Mouse (Mus musculus) heart, postnatal 14 days (tissue): ENCODE measurements around the gene Csf2. TPM values are rescaled to one million over a fixed set of nuclear protein-coding genes. Genes with fewer than 3 reads are reported as not detected.

Experiments used
- DNase-seq, 2 experiments: peaks; one replicate each; pipeline ENCODE4 v3.0.0; 2021 to 2022
- intact Hi-C: fragments of 180-260 bp; cut with DNase I; formaldehyde crosslinking; loops from one replicate; pipeline ENCODE4 v1.15.1; 2025
- total RNA-seq, 2 experiments: library from RNA; stranded (reverse); gene quantifications; 2 replicates each; pipeline ENCODE4 v1.2.3; 2021

Csf2 gene
- total RNA-seq, 2 experiments from 2014 or later, result not detected

DNA sequence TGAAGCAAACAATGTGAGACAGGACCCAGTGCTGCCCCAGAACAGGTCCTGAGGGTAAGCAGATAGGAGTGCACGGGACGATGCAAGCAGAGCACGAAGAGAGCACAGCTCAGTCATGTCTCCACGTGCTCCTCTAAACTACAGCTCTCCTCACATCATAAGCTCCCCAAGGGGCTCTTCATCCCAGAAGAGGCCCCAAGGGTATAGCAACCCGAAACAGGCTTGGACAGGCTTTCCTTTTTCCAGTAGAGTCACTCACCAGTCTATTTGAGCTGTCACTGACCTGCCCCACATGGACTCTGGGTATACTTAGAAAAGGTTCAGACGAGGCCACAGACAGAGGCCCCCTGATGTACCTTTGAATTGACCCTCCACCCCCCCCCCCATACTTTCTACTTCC lies 5.0 kb downstream of the Csf2 start:
- intact Hi-C loops, result no loop called here
- DNase-seq, result no peak

DNA sequence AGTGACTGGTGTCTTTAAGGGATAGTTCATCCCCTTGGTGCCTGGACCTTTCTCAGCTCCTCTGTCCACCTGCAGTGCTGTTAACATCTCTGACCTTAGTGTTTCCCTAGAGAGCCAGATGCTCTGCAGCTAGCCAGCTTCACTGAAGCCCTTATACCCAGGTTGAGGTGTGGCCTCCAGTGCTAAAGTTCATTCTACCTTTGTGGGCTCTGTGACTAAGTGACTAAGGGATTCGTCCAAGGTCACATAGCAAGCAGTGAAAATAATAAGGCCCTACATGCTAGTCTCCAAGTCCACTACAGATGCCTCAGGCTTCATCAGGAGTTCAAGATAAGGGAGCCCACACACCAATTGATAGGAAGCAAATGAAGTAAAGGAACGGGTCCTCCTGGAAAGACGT lies 7.0 kb downstream of the Csf2 start:
- no peak for DNase-seq
- intact Hi-C loops, result no loop called here

DNA sequence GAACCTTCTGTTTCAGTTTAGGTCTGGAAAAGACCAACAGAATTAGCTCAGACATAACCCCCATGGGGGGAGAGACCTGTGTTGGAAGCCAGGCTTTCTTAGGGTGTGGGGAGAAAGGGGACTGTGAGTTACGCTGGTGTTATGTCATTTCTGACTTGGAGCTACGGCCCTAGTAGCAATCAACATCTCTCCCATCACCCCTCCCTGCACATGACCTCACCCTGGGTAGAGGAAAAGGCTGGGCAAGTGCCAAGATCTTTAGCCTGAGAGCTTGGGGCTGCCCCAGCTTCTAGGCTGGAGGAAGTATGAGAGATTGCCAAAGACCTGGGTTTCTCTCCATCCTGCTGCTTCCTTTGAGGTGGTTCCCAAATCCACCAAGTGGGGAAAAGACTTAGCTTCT lies 12.5 kb downstream of the Csf2 start:
- peak; percentile 40 to 66 for DNase-seq
- intact Hi-C loops, result no loop called here

DNA sequence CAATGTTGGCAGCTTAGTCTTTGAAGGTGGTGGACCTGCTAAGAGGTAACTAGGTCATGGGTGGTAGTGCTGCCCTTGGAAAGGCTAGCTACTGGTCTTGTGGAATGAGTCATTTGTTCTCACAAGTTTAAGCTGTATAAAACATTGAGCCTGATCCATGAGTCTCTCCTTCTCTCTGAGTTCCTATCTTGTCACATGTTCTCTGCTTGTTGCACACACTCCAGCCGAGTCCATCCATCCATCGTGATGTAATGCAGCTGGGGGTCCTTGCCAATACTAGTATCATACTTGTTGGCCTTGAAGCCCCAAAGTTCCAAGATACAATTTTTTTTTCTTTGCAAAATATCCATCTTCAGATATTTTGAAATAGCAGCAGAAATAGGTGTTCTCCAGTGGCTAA lies 22.0 kb downstream of the Csf2 start:
- no peak for DNase-seq
- intact Hi-C loops, result no loop called here

DNA sequence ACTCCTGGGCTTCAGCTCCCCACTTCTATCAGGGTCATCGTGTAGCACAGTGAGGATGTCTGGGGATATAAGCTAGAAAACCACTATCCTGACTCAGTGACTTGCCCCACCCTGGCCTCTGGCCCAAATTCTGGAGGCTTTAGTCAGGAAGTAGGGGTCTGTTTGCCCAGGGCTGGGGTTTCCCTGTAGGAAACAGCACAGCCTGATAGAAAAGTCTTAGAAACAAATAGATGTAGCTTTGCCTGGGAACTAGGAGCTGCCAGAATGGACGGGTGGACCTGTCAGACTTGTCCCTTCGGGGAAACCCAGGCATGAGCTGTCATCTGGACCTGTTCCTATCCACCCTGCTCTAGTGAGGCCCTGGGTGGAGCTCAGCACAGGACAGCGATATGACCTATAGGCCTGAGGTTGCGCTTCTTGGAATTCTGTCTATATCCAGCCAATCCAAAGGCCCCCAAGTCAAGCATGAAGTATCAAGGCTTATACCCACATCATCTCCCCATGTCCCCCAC lies 24.9 kb downstream of the Csf2 start:
- DNase-seq, result no peak
- intact Hi-C loops, result no loop called here

DNA sequence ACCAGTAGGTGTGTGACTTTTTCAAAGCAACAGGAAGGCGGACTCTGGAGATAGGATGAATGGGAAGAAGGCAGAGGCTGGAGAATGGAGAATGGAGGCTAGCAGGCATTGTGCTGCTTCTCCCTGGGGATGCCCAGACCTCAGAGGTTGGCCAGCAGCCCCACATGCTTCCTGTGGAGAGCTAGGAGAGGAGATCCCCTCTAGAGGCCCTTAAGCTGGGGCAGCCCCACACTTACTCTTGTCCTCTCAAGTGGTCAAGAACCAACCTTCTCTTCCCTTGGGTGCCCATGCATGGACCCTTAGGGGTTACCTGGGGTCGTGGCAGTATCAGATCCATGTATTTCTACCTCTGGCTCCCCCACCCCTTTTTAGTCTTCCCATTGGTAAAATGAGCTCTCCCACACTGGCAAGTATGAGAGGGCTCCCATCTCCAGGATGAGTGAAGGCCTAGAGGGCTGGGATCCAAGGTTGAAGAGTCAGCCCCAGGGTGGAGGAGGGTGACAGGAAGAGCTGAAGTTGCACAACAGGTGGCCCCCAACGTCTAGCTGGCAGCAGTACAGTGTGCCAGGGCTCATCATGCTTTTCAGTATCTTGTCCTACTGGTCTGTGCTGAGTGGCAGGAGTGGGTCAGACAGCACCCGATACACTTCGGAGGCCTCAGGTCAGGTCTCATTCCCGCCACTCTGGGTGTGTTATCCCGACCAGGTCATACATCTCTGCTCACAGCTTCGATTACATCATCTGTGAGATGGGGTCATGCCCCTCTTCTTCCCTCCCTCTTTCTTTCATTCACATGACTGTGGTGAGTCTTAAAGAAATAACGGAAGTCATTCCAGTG lies 25.6 kb downstream of the Csf2 start:
- no peak for DNase-seq
- intact Hi-C loops, result no loop called here

DNA sequence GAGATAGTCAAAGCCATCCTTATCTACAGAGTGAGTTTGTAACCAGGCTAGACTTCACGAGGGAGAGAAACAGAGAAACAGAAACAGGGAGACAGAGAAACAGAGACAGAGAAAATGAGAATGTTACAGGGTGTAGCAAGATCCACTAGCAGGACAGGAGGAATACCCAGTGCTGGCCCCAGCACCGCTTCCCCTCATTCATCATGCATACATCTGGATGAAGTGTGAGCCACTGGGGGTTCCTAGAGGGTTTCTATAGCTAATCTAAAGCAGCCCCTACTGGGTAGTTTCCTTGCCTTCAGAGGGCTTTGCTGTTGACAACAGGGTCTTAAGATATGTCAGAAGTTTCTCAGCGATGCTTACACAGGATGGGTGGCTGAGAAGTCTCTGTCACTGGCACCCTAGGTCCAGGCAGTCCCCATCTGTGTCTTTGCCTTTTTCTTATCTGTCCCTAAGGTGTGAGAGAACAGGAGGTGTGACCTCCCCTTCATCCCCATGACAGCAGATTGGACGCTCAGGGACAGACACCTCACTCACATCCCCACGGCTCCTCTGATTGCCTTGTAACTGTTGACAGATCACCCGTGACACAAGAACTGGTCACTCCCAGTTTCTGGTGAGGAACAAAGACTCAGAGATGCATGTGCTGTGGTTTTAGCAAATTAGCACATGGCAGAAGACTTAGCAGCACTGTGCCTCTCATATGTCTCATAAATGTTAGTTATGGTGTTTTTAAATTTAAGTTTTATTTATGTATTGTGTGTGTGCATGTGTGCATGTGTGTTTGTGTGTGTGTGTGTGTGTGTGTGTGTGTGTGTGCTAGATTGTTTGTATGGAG lies 29.3 kb downstream of the Csf2 start:
- no peak for DNase-seq
- intact Hi-C loops, result no loop called here

DNA sequence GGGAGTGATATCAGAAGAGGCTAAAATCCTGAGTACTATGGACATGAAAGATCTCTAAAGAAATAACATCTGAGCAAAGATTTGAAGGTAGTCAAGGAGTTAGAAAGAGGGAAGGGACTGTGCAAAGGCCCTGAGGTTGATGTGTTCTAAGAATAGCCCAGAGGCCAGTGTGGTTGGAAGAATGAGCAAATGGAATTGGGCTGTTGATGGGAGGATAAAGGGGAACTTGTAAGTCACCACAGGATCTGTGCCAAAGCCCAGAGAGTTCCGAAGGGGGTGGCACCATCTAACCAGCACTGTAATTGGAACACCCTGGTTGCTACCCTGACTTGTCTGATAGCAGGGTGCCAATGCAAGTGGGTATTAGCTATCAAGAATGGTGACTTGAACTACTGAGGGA lies 30.3 kb downstream of the Csf2 start:
- DNase-seq, result no peak
- intact Hi-C loops, result no loop called here

DNA sequence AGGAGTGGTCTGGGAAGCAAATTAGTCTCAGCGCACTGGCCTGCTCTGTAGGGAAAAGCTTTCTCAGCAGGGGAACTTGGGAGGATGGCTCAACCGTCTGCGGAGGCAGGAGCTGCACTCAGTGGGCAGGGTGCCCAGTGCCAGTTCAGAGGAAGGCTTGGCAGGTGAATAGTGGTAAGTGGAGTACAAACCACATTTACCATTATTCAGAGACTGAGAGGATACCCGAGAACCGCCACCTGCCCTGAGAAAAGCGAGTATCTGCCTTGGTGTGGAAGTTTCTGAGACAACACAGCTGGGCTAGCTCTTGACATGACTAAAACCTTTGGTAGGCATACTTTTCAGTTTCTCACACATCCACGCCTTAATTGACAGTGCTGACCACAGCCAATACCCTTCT lies 32.1 kb downstream of the Csf2 start:
- DNase-seq, result no peak
- intact Hi-C loops, result no loop called here

DNA sequence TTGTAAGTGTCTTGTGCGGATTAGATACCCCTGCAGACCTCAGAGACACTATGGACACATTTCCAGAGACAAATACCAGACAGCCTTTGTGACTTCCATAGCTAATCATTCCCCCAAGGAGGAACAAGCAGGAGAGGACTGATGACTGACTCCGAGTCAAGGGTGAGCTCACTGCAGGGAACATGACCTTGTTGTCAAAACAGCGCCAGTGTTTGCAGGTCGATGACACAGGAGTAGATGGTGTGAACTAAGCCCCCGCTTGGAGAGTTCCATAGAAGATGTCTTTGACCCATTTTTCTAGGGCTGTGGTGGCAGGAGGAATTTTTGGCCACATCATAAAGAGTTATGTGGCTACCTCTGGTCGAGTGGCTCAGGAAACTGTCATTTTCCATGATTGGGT lies 33.4 kb downstream of the Csf2 start:
- no peak for DNase-seq
- intact Hi-C loops, result no loop called here

DNA sequence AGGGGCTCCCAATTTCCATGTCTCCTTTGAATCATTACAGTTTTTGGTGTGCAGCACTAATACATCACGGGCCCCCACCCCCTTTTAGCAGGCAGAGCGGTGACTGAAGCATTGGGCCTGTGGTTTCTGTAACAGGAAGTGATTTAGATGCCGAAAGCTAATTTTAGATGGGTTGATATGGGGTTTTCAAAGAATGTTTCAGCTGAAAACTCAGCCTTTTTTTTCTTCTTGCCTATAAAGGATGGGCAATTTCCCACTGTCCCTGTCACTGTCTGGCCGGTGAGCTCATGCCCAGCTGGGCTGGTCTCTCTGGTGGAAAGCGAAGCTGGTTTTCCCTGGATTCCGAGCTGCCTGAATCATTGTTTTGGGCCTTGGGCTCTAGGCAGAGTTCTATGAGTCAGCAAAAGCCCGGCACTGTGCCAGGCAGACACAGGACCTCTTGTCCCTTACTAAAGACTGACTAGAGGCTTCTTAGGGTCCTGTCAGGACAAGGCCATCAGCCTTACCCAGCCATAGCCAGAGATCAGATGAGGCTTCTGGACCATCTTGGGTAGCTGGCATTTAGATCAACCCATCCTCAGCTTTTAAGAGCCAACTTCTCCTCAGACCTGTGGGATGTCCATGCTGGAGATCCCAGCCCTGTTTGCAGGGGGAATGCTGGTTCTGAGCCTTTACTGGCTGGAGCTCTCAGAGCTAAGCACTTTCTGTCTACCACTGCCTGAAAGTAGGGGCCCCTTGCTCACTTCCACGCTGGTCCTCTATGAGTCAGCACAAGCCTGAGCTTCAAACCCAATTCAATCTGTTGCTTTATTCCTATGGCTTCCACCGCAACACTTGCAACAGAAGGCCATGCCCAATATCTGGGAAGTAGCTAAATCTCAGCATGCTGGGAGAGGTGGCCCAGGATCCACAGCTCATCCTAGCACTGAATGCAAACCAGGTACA lies 34.7 kb downstream of the Csf2 start:
- DNase-seq, result peak; percentile 83 to 86
- intact Hi-C loops, result no loop called here

DNA sequence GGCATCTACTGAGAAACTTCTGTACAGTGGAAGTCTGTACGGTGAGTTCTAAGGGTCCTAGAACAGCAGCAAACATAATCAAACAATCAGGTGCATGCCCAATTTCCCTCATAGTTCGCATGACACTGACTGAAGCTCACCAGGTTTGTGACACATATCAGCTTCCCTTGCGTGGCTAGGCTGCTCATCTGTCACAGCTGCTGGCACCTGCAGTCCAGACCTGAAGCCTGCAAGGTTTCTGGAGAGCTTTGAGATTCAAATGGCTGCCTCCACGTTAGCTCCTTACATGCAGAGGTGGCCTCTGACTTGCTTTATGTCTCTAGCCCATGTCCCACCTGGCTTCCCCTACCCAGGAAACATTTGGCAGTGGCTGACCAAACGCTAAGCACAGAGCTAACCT lies 35.8 kb downstream of the Csf2 start:
- intact Hi-C loops, result no loop called here

DNA sequence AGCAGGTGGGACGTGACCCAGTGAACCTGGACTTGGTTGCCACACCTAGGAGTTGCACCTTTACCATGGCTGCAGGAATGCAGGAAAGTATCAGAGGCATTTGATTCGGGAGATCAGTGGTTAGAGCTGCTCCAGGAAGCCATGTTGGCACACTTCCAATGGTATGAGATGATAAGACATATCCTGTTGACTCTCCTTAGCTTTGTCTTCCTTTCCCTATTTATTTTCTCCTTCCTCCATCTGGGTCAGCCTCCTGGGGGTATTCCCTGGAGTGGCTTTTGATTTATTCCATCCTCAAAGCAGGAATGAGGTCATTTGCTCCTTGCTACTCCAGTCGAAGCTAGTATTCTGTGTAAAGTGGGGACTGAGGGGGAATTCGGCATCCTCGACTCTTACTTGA lies 42.5 kb downstream of the Csf2 start:
- no peak for DNase-seq
- intact Hi-C loops, result no loop called here

More for the DNA sequence above, 35.8 kb downstream of the Csf2 start:
- DNase-seq, result no peak

DNA sequence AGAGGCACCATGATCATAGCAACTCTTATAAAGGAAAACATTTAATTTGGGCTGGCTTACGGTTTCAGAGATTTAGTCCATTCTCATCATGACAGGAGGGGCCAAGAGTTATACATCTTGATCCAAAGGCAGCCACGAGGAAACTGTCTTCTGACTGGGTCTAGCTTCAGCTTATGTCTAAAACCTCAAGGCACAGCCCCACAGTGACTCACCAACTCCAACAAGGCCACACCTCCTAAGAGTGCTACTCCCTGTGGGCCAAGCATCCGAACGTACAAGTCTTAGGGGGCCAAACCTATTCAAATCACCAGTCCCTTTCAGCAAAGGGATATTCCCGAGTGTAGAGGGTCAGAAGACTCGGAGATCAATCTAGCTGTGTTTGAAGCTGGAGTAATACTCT lies 44.1 kb downstream of the Csf2 start:
- intact Hi-C loops, result no loop called here
- no peak for DNase-seq

DNA sequence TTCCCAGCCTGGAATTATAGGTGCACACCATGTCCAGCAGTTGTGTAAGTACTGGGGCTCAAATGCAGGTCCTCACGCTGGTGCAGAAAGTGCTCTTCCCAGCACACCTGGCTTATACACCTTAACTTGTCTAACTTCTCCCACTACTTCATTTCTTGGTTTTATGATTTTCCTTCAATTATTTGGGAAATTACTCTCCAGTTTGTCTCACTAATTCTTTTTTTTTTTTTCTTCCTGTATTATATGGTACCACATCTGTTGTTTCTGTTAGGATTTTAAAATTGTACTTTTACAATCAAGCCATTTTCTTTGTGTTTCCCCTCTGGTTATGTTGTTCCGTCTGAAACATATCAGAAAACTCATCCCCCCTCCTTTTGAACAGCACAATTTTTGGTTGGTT lies 44.7 kb downstream of the Csf2 start:
- no peak for DNase-seq
- intact Hi-C loops, result no loop called here

DNA sequence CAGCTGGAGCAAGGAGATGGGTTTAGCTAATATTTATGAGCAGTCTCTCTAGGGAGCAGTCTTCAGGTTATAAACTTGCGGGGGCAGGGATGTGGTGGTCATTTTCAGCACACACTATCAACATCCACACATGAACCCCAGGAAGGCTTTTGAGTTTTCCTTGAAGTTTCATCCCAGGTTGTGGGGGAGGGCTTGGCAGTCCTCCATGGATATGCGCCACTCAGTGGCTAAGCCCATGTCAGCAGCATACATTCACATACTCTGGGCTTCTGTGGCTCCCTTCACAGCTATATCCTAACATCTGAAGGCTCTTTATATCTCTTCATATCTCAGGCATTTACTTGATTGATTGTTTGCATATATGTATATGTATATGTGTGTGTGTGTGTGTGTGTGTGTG lies 46.3 kb downstream of the Csf2 start:
- peak in 1 of 2 experiments; percentile 21 for DNase-seq
- intact Hi-C loops, result no loop called here

DNA sequence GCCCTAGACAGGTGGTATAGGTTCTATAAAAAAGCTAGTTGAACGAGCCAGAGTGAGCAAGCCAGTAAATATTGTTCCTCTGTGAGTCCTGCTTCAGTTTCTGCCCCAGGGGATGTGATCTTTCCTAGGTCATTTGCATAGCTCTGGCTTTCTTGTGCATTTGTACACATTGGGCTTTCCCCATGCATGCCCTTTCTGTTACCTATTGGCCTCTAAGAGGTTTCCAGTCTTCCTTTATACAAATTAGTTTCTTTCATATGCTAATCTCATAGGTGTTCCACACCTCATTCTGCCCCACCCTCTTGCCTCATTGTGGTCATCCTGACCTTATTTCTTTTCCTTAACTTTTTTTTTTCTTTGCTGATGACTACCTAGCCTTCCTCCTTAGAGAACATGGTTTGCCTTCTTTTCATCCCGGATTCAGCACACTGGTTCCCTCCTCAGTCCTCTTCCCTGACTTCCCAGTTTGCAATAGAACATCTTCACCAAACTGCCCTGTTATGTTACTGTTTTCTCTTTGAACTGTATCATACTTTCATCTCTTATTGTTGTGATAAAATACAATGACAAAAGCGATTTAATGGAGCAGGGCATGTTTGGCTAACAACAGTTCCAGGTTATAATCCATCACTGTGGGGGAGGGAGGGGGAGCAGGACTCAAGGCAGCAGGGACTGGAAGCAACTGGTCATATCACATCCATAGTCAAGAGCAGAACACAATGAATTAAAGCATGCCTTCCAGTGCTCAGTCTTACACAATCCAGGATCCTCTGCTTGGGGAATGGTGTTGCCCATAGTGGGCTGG lies 47.4 kb downstream of the Csf2 start:
- intact Hi-C loops, result no loop called here
- DNase-seq, result no peak

DNA sequence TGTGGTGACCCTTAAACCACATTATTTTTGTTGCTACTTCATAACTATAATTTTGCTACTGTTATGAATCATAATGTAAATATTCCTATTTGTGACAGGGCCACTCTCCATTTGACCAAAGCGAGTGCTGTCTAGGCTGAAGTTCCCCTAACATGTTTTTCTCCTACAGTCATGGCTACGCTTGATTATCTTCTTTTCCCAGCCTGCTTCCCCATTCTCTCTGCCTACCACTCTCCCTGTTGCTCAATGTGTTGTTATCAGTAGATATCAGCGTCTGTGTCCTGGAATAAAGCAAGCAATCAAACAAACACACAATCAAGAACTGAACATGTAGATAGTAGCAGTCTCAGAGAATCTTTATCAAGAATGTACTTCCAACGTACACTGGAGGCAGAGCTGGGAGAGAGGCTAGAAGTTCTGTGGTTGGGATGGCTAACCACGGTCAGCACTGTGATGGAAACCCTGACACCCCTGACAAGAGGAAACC lies 48.1 kb downstream of the Csf2 start:
- intact Hi-C loops, result no loop called here
- DNase-seq, result no peak
